Mouse (Mus musculus) right cerebral cortex, postnatal 4 days (tissue): ENCODE data around the gene Rassf8.

Experiments
- DNase-seq: peaks from one replicate; pipeline ENCODE4 v3.0.0-alpha.2; 2022

Gene Rassf8

DNA sequence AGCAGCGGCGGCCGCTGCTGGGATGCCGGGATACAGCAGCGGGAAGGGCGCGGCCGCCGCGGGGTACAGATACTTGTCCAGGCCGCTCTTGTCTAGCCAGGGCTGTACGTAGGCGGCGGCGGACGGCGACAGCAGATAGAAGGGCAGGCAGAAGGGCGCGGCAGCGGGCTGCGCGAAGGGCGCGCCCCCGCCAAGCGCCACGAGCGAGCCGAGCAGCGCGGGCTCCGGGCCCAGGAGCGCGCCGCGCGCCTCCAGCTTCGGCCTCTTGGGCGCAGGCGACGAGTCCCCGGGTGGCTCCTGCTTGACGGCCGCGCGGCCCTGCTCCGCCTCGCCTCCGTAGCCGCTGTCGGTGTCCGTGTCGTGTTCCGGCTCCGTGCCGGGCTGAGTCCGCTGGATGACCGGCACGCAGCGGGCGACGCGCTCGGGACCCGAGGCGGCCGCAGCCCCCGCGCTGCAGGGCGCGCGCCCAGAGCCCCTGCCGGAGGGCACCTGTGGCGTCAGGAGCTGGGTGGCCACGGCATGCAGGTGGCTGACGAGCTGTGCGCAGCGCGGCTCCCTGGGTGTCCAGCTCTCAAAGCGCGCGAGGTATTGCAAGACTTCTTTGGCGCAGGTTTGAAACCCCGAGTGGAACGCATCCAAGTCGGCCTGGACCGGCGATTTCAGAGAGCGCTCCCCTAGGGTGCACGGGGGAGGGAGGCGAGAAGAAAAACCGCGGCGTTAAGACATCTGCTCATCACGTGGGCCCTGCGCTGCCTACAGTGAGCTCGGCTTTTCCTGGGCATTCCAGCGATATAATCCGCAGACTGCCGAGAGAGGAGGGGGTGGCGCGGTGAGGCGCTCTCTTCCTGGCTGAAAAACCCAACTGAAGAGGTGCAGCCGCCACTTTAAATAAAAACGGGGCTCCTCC, 116.8 kb downstream of the Rassf8 start:
- DNase-seq = peak; percentile 69

DNA sequence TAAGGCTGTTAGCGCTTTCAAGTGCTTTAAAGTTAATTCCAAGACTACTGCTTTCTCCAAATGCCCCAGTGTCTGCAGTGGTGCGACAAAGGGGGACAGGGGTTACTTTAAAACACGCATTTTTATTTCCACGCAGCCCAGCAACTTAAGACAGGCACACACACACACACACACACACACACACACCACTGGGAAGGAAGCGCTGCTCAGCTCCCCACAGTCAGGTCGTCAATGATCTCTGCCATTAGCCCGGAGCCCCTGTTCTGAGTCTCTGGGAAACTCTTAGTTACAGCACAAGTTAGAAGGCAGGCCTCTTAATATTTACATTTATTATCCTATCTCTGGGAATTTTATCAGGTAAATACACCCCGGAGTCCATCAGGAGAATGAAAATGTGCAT, 117.6 kb downstream of the Rassf8 start:
- DNase-seq = no peak

DNA sequence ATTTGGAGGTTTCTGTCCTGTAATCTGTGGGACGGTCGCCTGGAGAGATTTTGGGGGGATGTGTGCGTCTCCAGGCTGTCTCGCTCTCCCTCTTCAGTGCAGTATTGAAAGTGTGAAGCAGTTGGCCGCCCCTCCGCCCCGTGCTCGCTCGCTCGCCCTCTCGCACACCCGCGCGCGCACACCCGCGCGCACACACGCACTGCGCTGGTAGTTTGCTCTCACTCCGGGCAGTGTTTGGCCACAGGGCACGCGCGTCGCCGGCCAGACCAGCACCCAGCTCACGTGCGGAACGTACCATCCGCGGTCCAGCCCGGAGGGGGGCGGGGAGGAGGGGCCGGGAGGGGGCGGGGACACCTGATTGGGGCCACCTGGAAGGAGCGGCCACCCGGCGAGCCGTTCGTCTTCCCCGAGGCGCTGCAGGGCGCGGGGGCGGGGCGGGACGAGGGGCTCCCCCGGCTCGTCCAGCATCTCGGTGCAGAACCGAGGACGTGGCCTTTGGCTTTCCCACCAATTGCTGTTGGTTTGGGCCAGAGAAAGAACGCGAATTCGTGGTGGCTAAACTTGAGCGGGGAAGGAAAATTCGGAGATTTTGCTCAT, 118.8 kb downstream of the Rassf8 start, which contains the start of gene Bhlhe41:
Bhlhe41 (minus strand) TSS at position 270 of the 597 bp plus-strand sequence.
- peak; percentile 68 for DNase-seq

DNA sequence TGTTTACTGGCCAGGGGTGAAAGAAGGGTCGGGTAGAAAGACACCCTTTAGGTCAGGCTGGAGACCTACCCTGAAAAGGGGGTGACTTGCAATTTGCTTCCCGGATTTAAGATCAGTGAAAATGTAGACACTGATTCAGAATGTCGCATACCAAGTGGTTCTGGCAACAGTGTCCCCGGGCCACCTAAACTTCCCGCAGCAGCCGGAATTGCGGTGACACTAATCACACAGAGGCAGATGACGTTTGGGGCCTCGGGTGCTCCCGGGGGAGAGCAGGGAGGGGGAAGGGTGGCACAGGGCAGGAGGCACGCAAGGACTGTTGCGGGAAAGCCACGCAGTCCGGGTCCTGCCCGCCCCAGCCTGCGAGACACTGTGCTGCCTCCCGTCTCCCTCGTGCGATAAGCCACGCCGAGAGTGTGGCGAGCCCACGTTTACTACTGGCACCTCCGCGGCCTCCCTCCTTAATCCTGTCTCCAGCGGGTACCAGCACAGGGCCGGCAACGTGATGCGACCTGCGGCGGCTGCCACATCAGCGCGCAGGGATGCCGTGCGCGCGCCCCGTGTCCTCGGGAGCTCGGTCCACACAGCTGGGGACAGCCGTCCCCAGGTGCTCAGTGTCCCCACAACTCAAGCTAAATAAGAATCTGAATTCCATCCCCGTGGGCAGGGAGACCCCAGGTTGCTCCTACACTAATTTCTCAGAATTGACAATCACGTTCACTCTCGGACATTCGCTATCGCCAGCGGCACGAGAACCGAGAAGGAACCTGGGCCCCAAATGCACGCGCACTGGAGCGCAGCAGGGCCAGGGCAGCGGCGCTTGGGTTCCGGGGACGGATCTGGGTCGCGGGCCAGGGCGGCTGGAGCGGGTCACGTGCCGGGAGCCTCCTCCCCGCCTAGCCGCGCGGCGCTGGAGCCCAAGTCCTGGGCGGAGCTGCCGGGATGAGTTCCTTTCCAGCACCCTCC, 119.6 kb downstream of the Rassf8 start:
- DNase-seq = peak; percentile 76

DNA sequence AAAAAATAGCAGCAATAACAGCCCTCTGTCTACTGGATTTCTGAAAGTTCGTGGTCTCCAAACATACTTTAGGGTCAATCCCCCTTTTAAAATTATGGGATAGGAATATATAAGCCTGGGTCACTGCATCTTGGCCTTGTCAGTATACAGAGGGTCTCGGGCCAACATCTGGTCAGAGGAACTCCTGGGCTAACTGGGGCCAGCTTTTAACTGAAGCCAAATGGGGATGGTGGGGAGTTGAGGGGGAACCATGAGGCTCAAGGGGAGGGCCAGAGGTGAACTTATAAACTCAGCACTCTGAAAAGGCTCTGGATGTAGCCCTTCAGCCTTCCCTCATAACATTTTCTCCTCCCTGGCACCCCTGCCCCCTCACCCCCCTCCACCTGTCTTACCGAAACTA, 120.6 kb downstream of the Rassf8 start:
- no peak for DNase-seq
